Mouse (Mus musculus) stomach, embryonic 15.5 days (tissue): ENCODE results near the gene Ttc23l. TPM values are rescaled to one million over a fixed set of nuclear protein-coding genes. Genes with fewer than 3 reads are reported as not detected.
A peak's percentile ranks its signal among the peaks of the same experiment; 100 is the strongest.

ENCODE experiments used
- ATAC-seq: fragments of 200-750 bp; cut with Nextera tagmentation; 2 replicates; pipeline ENCODE4 v1.8.0; 2017; ENCODE audit warnings: low read depth, moderate number of reproducible peaks, moderate TSS enrichment; ENCODE audit not compliant: insufficient read depth, low FRiP score
- H3K27ac ChIP-seq: fragments of 300-500 bp; sonication (generic); 2 replicates; pipeline ENCODE4 v1.5.1; 2015; ENCODE audit warnings: mild to moderate bottlenecking, inconsistent platforms
- H3K27me3 ChIP-seq: fragments of 300-500 bp; sonication (generic); replicated peaks from 2 replicates; pipeline ENCODE4 v1.6.1; 2015; ENCODE audit warnings: inconsistent platforms
- H3K36me3 ChIP-seq: fragments of 300-500 bp; sonication (generic); 2 replicates; pipeline ENCODE4 v1.6.1; 2015; ENCODE audit warnings: inconsistent platforms
- H3K4me1 ChIP-seq: fragments of 300-500 bp; sonication (generic); 2 replicates; pipeline ENCODE4 v1.6.1; 2015; ENCODE audit warnings: inconsistent platforms
- H3K4me2 ChIP-seq: fragments of 300-500 bp; sonication (generic); 2 replicates; pipeline ENCODE4 v1.6.1; 2015; ENCODE audit warnings: mild to moderate bottlenecking, inconsistent platforms
- H3K4me3 ChIP-seq: fragments of 300-500 bp; sonication (generic); replicated peaks from 2 replicates; pipeline ENCODE4 v1.5.1; 2015; ENCODE audit warnings: inconsistent platforms
- H3K9ac ChIP-seq: fragments of 300-500 bp; sonication (generic); 2 replicates; pipeline ENCODE4 v1.6.1; 2015; ENCODE audit warnings: inconsistent platforms
- H3K9me3 ChIP-seq: fragments of 300-500 bp; sonication (generic); 2 replicates; pipeline ENCODE4 v1.6.1; 2016; ENCODE audit warnings: inconsistent platforms
- WGBS: fragments of 180-500 bp; shearing (Covaris S2); methylation state at CpG from one replicate; pipeline ENCODE4 v1.1.7; 2015; 5-methylcytosine and 5-hydroxymethylcytosine counted together
- polyA plus RNA-seq: library from polyadenylated mRNA; unstranded; fragments of >200 nt; fragmentation: Nextera tagmentation; extraction: Ambion mirVana; gene quantifications from 2 replicates; pipeline ENCODE4 v1.2.1, GENCODE M21; 2015

Gene Ttc23l
- polyA plus RNA-seq, 1 experiment from 2014 or later: not detected

- H3K36me3 ChIP-seq: no peaks in the 10 kb centered on the region
- ATAC-seq: no peak
- H3K27me3 ChIP-seq: no peaks in the 10 kb centered on the region
- peak overlapping the region; percentile 80 for H3K4me3 ChIP-seq
- peak overlapping the region; percentile 80 for H3K4me2 ChIP-seq
- no peaks in the 10 kb centered on the region for H3K9me3 ChIP-seq
- peak overlapping the region; percentile 82 for H3K27ac ChIP-seq
- 1% methylated on average over 38 of the region's 40 CpGs for WGBS
- H3K4me1 ChIP-seq: peaks cover 13% of the 10 kb centered on the region; the same call in 1 of the 2 replicates
- peak overlapping the region; percentile 65 for H3K9ac ChIP-seq
These were observed 88.8 kb downstream of the Ttc23l start for GRCm38 (mm10) chr15:10469641-10470150.

DNA sequence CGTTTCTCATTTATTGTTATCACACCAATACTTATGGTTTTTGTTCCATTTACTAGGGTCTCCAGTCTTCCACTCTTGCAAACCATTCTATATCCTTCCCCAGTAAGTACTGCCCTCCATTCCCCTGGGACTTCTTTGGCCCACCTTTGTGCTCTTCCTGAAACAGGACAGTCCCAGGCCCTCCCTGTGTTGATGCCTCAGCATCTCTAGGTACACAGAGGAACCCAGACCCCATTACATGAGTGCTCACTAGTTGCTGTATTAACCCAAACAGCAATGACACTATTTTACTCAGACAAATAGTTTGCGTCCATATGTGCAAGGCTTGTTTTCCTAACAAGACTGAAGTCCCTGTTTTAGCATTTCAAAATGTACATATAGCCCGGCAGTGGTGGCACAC, 89.7 kb downstream of the Ttc23l start:
- H3K9ac ChIP-seq: no peak overlapping the region
- no peaks in the 10 kb centered on the region for H3K36me3 ChIP-seq
- H3K27me3 ChIP-seq: no peaks in the 10 kb centered on the region
- no peak overlapping the region; the same call in 1 of the 2 replicates for H3K4me3 ChIP-seq
- 73% methylated on average over 3 of the region's 3 CpGs for WGBS
- H3K27ac ChIP-seq: no peak overlapping the region
- ATAC-seq: no peak
- H3K4me1 ChIP-seq: peaks cover 13% of the 10 kb centered on the region; the same call in 1 of the 2 replicates
- H3K9me3 ChIP-seq: no peaks in the 10 kb centered on the region
- peak overlapping the region; percentile 80 for H3K4me2 ChIP-seq

GRCm38 (mm10) chr15:10464678-10465077, 93.8 kb downstream of the Ttc23l start:
- Histone ChIP-seq H3K27ac (no peak overlapping the region), H3K9ac (no peak overlapping the region), H3K4me1 (peaks cover 12% of the 10 kb centered on the region; the same call in 1 of the 2 replicates), H3K9me3 (no peaks in the 10 kb centered on the region), H3K36me3 (peaks cover 11% of the 10 kb centered on the region), H3K4me3 (no peak overlapping the region), H3K4me2 (no peak overlapping the region), H3K27me3 (no peaks in the 10 kb centered on the region)
- ATAC-seq: no peak
- WGBS: 78% methylated on average over 3 of the region's 3 CpGs

GRCm38 (mm10) chr15:10463555-10463954, 94.9 kb downstream of the Ttc23l start:
- Histone ChIP-seq H3K4me1 (peaks cover 6% of the 10 kb centered on the region; the same call in 1 of the 2 replicates), H3K4me3 (no peak overlapping the region), H3K27me3 (no peaks in the 10 kb centered on the region), H3K27ac (no peak overlapping the region), H3K36me3 (peaks cover 15% of the 10 kb centered on the region), H3K9me3 (no peaks in the 10 kb centered on the region), H3K4me2 (no peak overlapping the region), H3K9ac (no peak overlapping the region)
- ATAC-seq: no peak
- WGBS: 72% methylated on average over 5 of the region's 5 CpGs

DNA sequence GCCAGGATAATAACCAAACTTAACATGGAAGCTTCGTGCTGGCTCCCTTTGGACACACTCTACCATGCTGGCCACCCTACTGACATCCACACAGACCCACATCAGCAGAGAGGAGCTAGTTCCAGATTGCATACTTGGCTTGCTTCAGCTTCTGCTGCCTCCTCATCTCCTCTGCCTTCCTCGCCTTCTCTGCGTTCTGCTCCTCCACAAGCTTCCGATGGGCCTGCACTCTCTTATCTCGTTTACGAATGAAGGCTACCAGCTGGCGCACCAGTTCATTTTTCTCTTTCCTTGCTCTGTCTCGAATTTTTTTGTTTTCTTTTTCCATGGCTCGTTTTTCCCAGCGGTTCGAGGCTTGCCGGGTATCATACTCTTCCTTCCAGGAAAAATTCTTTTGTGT, 97.5 kb downstream of the Ttc23l start:
- ATAC-seq: no peak
- no peak overlapping the region for H3K9ac ChIP-seq
- no peak overlapping the region for H3K4me3 ChIP-seq
- 74% methylated on average over 12 of the region's 12 CpGs for WGBS
- no peak overlapping the region for H3K27ac ChIP-seq
- H3K4me2 ChIP-seq: no peak overlapping the region
- H3K27me3 ChIP-seq: no peaks in the 10 kb centered on the region
- H3K36me3 ChIP-seq: peaks cover 22% of the 10 kb centered on the region
- H3K9me3 ChIP-seq: no peaks in the 10 kb centered on the region
- no peaks in the 10 kb centered on the region for H3K4me1 ChIP-seq

Other genes with a start within 250 kb of the Ttc23l start
- 0.46 TPM in 1 of 2 replicates, not detected in the other for gene Gm21973, start 233.3 kb downstream of the Ttc23l start, polyA plus RNA-seq
- 0.28 and 0.80 TPM in 2 replicates for gene Agxt2, start 200.1 kb downstream of the Ttc23l start, polyA plus RNA-seq
- gene Dnajc21, start 88.2 kb downstream of the Ttc23l start, polyA plus RNA-seq: 16.8 and 17.6 TPM in 2 replicates
- 83.9 and 106 TPM in 2 replicates for gene Brix1, start 72.7 kb downstream of the Ttc23l start, polyA plus RNA-seq
- gene Rad1, start 72.7 kb downstream of the Ttc23l start, polyA plus RNA-seq: 32.3 and 32.7 TPM in 2 replicates
- 17.8 and 19.6 TPM in 2 replicates for gene Rai14, start 156.0 kb upstream of the Ttc23l start, polyA plus RNA-seq